ENCODE assay signal across 23 mouse cellular contexts in the genomic region with DNA sequence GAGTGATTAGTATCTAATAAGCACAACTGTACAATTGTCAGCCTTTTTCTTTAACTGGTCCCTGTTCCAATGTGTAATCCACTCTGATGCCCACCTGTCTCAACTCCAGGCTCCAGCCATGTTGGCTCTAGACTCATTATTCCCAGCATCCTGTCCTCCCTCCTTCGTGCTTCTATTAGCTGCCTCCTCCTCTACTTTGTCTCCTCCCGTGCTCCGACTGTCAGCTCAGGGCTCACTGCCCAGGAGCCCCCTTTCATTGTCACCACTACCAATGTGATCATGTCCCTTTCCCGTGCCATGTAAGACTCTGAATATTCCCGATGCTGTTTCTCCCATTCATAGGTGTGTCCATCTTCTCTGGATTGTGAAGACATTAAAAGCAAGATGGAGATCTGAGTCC. TPM values are rescaled to one million over a fixed set of nuclear protein-coding genes. Genes with fewer than 3 reads are reported as not detected.
"Had no signal": no experiment of that assay in that cellular context is flagged by ENCODE, and none has a peak within 500 bp of the region (broad histone marks: within the 10 kb centered on the region; RNA-seq: fewer than 3 reads in every experiment).

No protein-coding gene starts in this region.

- H3K4me3 ChIP-seq: embryonic facial prominence, embryonic 10.5 days; embryonic facial prominence, embryonic 12.5 days; embryonic facial prominence, embryonic 13.5 days; embryonic facial prominence, embryonic 15.5 days; erythroblast, embryonic 14.5 days; forebrain, embryonic 10.5 days; forebrain, embryonic 12.5 days; forebrain, embryonic 13.5 days; forebrain, embryonic 15.5 days; gastrocnemius, adult 2 months; heart, adult 2 months; heart, embryonic 10.5 days; heart, embryonic 12.5 days had no signal

- H3K27me3 ChIP-seq: embryonic facial prominence, embryonic 12.5 days; embryonic facial prominence, embryonic 13.5 days; embryonic facial prominence, embryonic 15.5 days; forebrain, embryonic 12.5 days; forebrain, embryonic 13.5 days; forebrain, embryonic 15.5 days; heart, embryonic 12.5 days had no signal

- H3K27ac ChIP-seq: embryonic facial prominence, embryonic 10.5 days; embryonic facial prominence, embryonic 12.5 days; embryonic facial prominence, embryonic 13.5 days; embryonic facial prominence, embryonic 15.5 days; forebrain, embryonic 10.5 days; forebrain, embryonic 12.5 days; forebrain, embryonic 13.5 days; forebrain, embryonic 15.5 days; heart, adult 2 months; heart, embryonic 10.5 days had no signal

- DNase-seq: cerebellum, postnatal 25 days; cerebellum, postnatal 36 days; embryo, embryonic 11 days; forebrain, postnatal 0 days; gastrocnemius, adult 2 months; gastrocnemius, postnatal 10 days; gastrocnemius, postnatal 14 days; gastrocnemius, postnatal 25 days; gastrocnemius, postnatal 36 days; heart, adult 11 months; heart, adult 18-20 months; heart, adult 2 months had no signal

- H3K4me1 ChIP-seq: embryonic facial prominence, embryonic 10.5 days; embryonic facial prominence, embryonic 12.5 days; embryonic facial prominence, embryonic 13.5 days; forebrain, embryonic 10.5 days; forebrain, embryonic 12.5 days; forebrain, embryonic 13.5 days; forebrain, embryonic 15.5 days; heart, embryonic 10.5 days; heart, embryonic 12.5 days had no signal

RNA-seq across cellular contexts. Expression of gene Cfap161, which starts 32.3 kb away (rescaled TPM):
- polyA plus RNA-seq: erythroblast, embryonic 14.5 days; forebrain, embryonic 10.5 days had no signal
